In genomic region chr15:97378061-97378460, GRCm38 (mm10) we compare ENCODE assay signal across 27 mouse cellular contexts.
DNase-seq lines count a peak whose midpoint lies in the region; ATAC-seq and TF ChIP-seq lines count a peak whose summit lies in the region.
"Had no signal": no experiment of that assay in that cellular context is flagged by ENCODE, and none has a peak within 500 bp of the region (broad histone marks: within the 10 kb centered on the region; RNA-seq: fewer than 3 reads in every experiment).

No protein-coding gene starts in this region.

- 0 out of 2 replicates have a peak overlapping the region, but pooled peaks have one; percentile 0 for H3K27ac ChIP-seq in liver, embryonic 13.5 days
- H3K27ac ChIP-seq in liver, embryonic 11.5 days (ENCODE audit: low read depth, low read length): no peak overlapping the region
- no peak overlapping the region; the same call in 1 of the 2 replicates for H3K27ac ChIP-seq in ES-E14 (ENCODE audit: insufficient read depth, low read depth, low read length, poor library complexity, severe bottlenecking)
- H3K27ac ChIP-seq: embryonic facial prominence, embryonic 10.5 days; embryonic facial prominence, embryonic 15.5 days; forebrain, embryonic 12.5 days; hindbrain, embryonic 15.5 days; layer of hippocampus, adult 2 months; left cerebral cortex, adult 2 months; limb, embryonic 12.5 days; macrophage; midbrain, embryonic 15.5 days had no signal

- in situ Hi-C loops in ES-E14 (cut with MboI; ENCODE audit: low sequenced_read_pairs in 2 of 2, unreplicated experiment in 2 of 2): no loop called here

- H3K4me2 ChIP-seq in liver, embryonic 13.5 days: no peak overlapping the region
- no peak overlapping the region for H3K4me2 ChIP-seq in liver, embryonic 11.5 days
- H3K4me2 ChIP-seq: embryonic facial prominence, embryonic 15.5 days; forebrain, embryonic 12.5 days; hindbrain, embryonic 15.5 days; limb, embryonic 12.5 days; midbrain, embryonic 15.5 days had no signal

- no peaks in the 10 kb centered on the region for H3K27me3 ChIP-seq in liver, embryonic 13.5 days
- no peaks in the 10 kb centered on the region for H3K27me3 ChIP-seq in liver, embryonic 11.5 days (replicated peaks; ENCODE audit: control insufficient read depth, insufficient read depth, low read length)
- no peaks in the 10 kb centered on the region for H3K27me3 ChIP-seq in splenic B cell, adult 2 months (ENCODE audit: control insufficient read depth, insufficient read depth, low read length, poor library complexity, severe bottlenecking)
- H3K27me3 ChIP-seq: embryonic facial prominence, embryonic 15.5 days; midbrain, embryonic 15.5 days had no signal

- peaks cover 86% of the 10 kb centered on the region for H3K4me1 ChIP-seq in liver, embryonic 13.5 days (replicated peaks)
- H3K4me1 ChIP-seq in liver, embryonic 11.5 days (replicated peaks; ENCODE audit: control insufficient read depth, insufficient read depth, low read length): peaks cover 37% of the 10 kb centered on the region
- peaks cover 20 to 21% of the 10 kb centered on the region in 2 experiments for H3K4me1 ChIP-seq in ES-E14 (ENCODE audit: control insufficient read depth in 2 of 2, insufficient read depth in 2 of 2, low read length in 2 of 2, poor library complexity in 1 of 2)

- peak; percentile 16 for DNase-seq in adrenal gland, adult 2 months
- DNase-seq in adrenal gland, postnatal 10 days: no peak
- DNase-seq in liver, embryonic 13.5 days: no peak
- no peak for DNase-seq in liver, embryonic 11.5 days (ENCODE audit: low spot score)
- DNase-seq in ES-E14 (ENCODE audit: low read depth, low spot score): no peak
- DNase-seq in splenic B cell, adult 2 months (ENCODE audit: low read depth, low spot score): peak; percentile 14
- no peak for DNase-seq in lung, postnatal 4 days
- DNase-seq in right cerebral cortex, postnatal 36 days (ENCODE audit: low spot score in 2 of 2): no peak
- DNase-seq: cerebellum, adult 8-10 months; cerebellum, postnatal 25 days; gastrocnemius, postnatal 10 days; kidney, adult 2 months; kidney, postnatal 36 days; lung, adult 18-20 months; right cerebral cortex, postnatal 4 days; thymus, postnatal 14 days had no signal

- no peak overlapping the region for H3K9ac ChIP-seq in liver, embryonic 13.5 days
- H3K9ac ChIP-seq in liver, embryonic 11.5 days (ENCODE audit: low read depth, low read length): no peak overlapping the region
- H3K9ac ChIP-seq in ES-E14 (ENCODE audit: insufficient read depth, low read depth, low read length, poor library complexity, severe bottlenecking): 0 out of 2 replicates have a peak overlapping the region, but pooled peaks have one; percentile 73
- H3K9ac ChIP-seq: embryonic facial prominence, embryonic 15.5 days; forebrain, embryonic 12.5 days; hindbrain, embryonic 15.5 days; limb, embryonic 12.5 days; midbrain, embryonic 15.5 days had no signal

- no peaks in the 10 kb centered on the region for H3K9me3 ChIP-seq in liver, embryonic 13.5 days (replicated peaks)
- H3K9me3 ChIP-seq in liver, embryonic 11.5 days (ENCODE audit: control insufficient read depth, low read length): no peaks in the 10 kb centered on the region
- H3K9me3 ChIP-seq in ES-E14 (ENCODE audit: control insufficient read depth, insufficient read depth, low read depth, low read length): no peaks in the 10 kb centered on the region
- H3K9me3 ChIP-seq: embryonic facial prominence, embryonic 10.5 days; embryonic facial prominence, embryonic 15.5 days; forebrain, embryonic 12.5 days; heart, embryonic 10.5 days; hindbrain, embryonic 15.5 days; limb, embryonic 12.5 days; midbrain, embryonic 15.5 days had no signal

- no peak for ATAC-seq in liver, embryonic 13.5 days (ENCODE audit: low read depth)
- no peak for ATAC-seq in liver, embryonic 11.5 days (replicated peaks; ENCODE audit: low FRiP score)
- ATAC-seq: lung, postnatal 0 days; midbrain, embryonic 15.5 days had no signal

- WGBS in liver, embryonic 13.5 days (ENCODE audit: insufficient replicate concordance): 79% methylated on average over 4 of the region's 4 CpGs
- 83% methylated on average over 4 of the region's 4 CpGs for WGBS in liver, embryonic 11.5 days

- H3K4me3 ChIP-seq in liver, embryonic 13.5 days (replicated peaks): no peak overlapping the region
- no peak overlapping the region for H3K4me3 ChIP-seq in liver, embryonic 11.5 days (ENCODE audit: low read depth, low read length)
- H3K4me3 ChIP-seq in ES-E14 (ENCODE audit: insufficient read depth in 1 of 2, low read depth in 1 of 2, low read length in 2 of 2, poor library complexity in 1 of 2, severe bottlenecking in 1 of 2): peak overlapping the region; percentile 66 to 78
- H3K4me3 ChIP-seq: embryonic facial prominence, embryonic 15.5 days; forebrain, embryonic 12.5 days; hindbrain, embryonic 15.5 days; layer of hippocampus, adult 2 months; left cerebral cortex, adult 2 months; limb, embryonic 12.5 days; midbrain, embryonic 15.5 days had no signal

- H3K36me3 ChIP-seq in liver, embryonic 13.5 days: 0 out of 2 replicates have a peak, but pooled peaks cover 4% of the 10 kb centered on the region
- no peaks in the 10 kb centered on the region for H3K36me3 ChIP-seq in liver, embryonic 11.5 days (ENCODE audit: control insufficient read depth, insufficient read depth, low read length)
- peaks cover 15% of the 10 kb centered on the region for H3K36me3 ChIP-seq in ES-E14 (ENCODE audit: control insufficient read depth, insufficient read depth, low read length, poor library complexity, severe bottlenecking)
- 0 out of 2 replicates have a peak, but pooled peaks cover 2% of the 10 kb centered on the region for H3K36me3 ChIP-seq in splenic B cell, adult 2 months (ENCODE audit: control insufficient read depth, insufficient read depth, low read length, poor library complexity, severe bottlenecking)
- H3K36me3 ChIP-seq: embryonic facial prominence, embryonic 10.5 days; embryonic facial prominence, embryonic 15.5 days; forebrain, embryonic 12.5 days; heart, embryonic 10.5 days; hindbrain, embryonic 15.5 days; limb, embryonic 12.5 days; midbrain, embryonic 15.5 days had no signal

TF ChIP-seq in ES-E14, 5 proteins besides CTCF, POLR2A, EP300 and RAD21:
- TF ChIP-seq MAFK (IDR thresholded peaks at IDR 0.05; ENCODE audit: insufficient read depth, low read depth, low read length) (no peak), ZC3H11A (IDR thresholded peaks at IDR 0.05; ENCODE audit: borderline replicate concordance, low read depth, low read length) (no peak), ZNF384 (IDR thresholded peaks at IDR 0.05; ENCODE audit: low read depth, low read length) (no peak), HCFC1 (IDR thresholded peaks at IDR 0.05; ENCODE audit: borderline replicate concordance, insufficient read depth, low read length) (no peak), CHD2 (IDR thresholded peaks at IDR 0.05; ENCODE audit: low read depth, low read length) (no peak)

Comparison
In these comparisons a context has a peak if more than half of its experiments do, and no peak if none do; other contexts are left out.
1. DNase-seq: peak in adrenal gland, adult 2 months (single experiment) and splenic B cell, adult 2 months (single experiment); none in adrenal gland, postnatal 10 days (single experiment), liver, embryonic 13.5 days (single experiment), liver, embryonic 11.5 days (single experiment), ES-E14 (single experiment), lung, postnatal 4 days (0 of 2) and right cerebral cortex, postnatal 36 days (0 of 2).
2. H3K4me3 ChIP-seq: peak in ES-E14 (2 of 2); none in liver, embryonic 13.5 days (single experiment) and liver, embryonic 11.5 days (single experiment).